Mouse (Mus musculus) heart, embryonic 16.5 days (tissue): ENCODE data around the gene Gba2. TPM values are rescaled to one million over a fixed set of nuclear protein-coding genes. Genes with fewer than 3 reads are reported as not detected.

Source experiments
- ATAC-seq: fragments of 200-750 bp; cut with Nextera tagmentation; replicated peaks from 2 replicates; pipeline ENCODE4 v1.8.0; 2017; ENCODE audit warnings: moderate number of reproducible peaks; ENCODE audit not compliant: insufficient read depth, low FRiP score; ENCODE audit errors: extremely low read depth
- H3K27ac ChIP-seq: fragments of 300-500 bp; sonication (generic); 2 replicates; pipeline ENCODE4 v1.5.1; 2014; ENCODE audit warnings: mild to moderate bottlenecking, low read length, control low read depth, moderate library complexity
- H3K27me3 ChIP-seq: fragments of 300-500 bp; sonication (generic); 2 replicates; pipeline ENCODE4 v1.6.1; 2014; ENCODE audit warnings: low read length, mixed read lengths; ENCODE audit not compliant: control insufficient read depth, insufficient read depth
- H3K36me3 ChIP-seq: fragments of 300-500 bp; sonication (generic); 2 replicates; pipeline ENCODE4 v1.6.1; 2014; ENCODE audit not compliant: control insufficient read depth, insufficient read depth
- H3K4me1 ChIP-seq: fragments of 300-500 bp; sonication (generic); 2 replicates; pipeline ENCODE4 v1.6.1; 2014; ENCODE audit warnings: low read length, mixed read lengths; ENCODE audit not compliant: control insufficient read depth, insufficient read depth
- H3K4me2 ChIP-seq: fragments of 300-500 bp; sonication (generic); 2 replicates; pipeline ENCODE4 v1.6.1; 2014; ENCODE audit warnings: low read depth, mild to moderate bottlenecking, control low read depth, low read length
- H3K4me3 ChIP-seq: fragments of 300-500 bp; sonication (generic); 2 replicates; pipeline ENCODE4 v1.5.1; 2014; ENCODE audit warnings: mild to moderate bottlenecking, control low read depth, low read length
- H3K9ac ChIP-seq: fragments of 300-500 bp; sonication (generic); 2 replicates; pipeline ENCODE4 v1.6.1; 2014; ENCODE audit warnings: low read length, control low read depth
- H3K9me3 ChIP-seq: fragments of 300-500 bp; sonication (generic); replicated peaks from 2 replicates; pipeline ENCODE4 v1.6.1; 2016; ENCODE audit warnings: low read length; ENCODE audit not compliant: control insufficient read depth
- WGBS: fragments of 180-500 bp; shearing (Covaris S2); extraction: QIAGEN DNeasy Blood & Tissue Kit; methylation state at CpG from one replicate; pipeline ENCODE4 v1.1.7; 2014; 5-methylcytosine and 5-hydroxymethylcytosine counted together
- polyA plus RNA-seq: library from polyadenylated mRNA; unstranded; fragments of >200 nt; fragmentation: Nextera tagmentation; extraction: Ambion mirVana; gene quantifications from 2 replicates; pipeline ENCODE4 v1.2.1, GENCODE M21; 2015

The Gba2 gene
- 22.7 TPM in 2 replicates for polyA plus RNA-seq

- Histone ChIP-seq H3K9ac (peak within 1 kb of the TSS; percentile 91), H3K4me2 (peak within 1 kb of the TSS; percentile 76), H3K4me1 (peaks cover 27% of the 10 kb centered on the region), H3K27ac (peak within 1 kb of the TSS; percentile 87), H3K9me3 (no peaks in the 10 kb centered on the region), H3K4me3 (peak within 1 kb of the TSS; percentile 80), H3K36me3 (peaks cover 29% of the 10 kb centered on the region), H3K27me3 (no peaks in the 10 kb centered on the region)
- peak; percentile 94 for ATAC-seq
- WGBS: under 1% methylated on average over 76 of the region's 76 CpGs
These were observed at the start of gene Gba2, which contains the start of gene Rgp1 for GRCm38 (mm10) chr4:43578376-43579204. TSS of gene Gba2 (minus strand) at chr4:43578873. TSS of gene Rgp1 (plus strand) at chr4:43578715.

GRCm38 (mm10) chr4:43620146-43620778, 41.6 kb upstream of the Gba2 start:
- ATAC-seq: no peak
- Histone ChIP-seq H3K27me3 (no peaks in the 10 kb centered on the region), H3K4me1 (no peaks in the 10 kb centered on the region), H3K9ac (no peak overlapping the region), H3K4me2 (no peak overlapping the region), H3K36me3 (no peaks in the 10 kb centered on the region), H3K4me3 (no peak overlapping the region), H3K27ac (no peak overlapping the region), H3K9me3 (peaks cover 9% of the 10 kb centered on the region)
- WGBS: 59% methylated on average over 4 of the region's 4 CpGs

GRCm38 (mm10) chr4:43613060-43613730, 34.5 kb upstream of the Gba2 start:
- Histone ChIP-seq H3K4me1 (no peaks in the 10 kb centered on the region), H3K36me3 (no peaks in the 10 kb centered on the region), H3K4me2 (no peak overlapping the region), H3K4me3 (no peak overlapping the region), H3K27me3 (no peaks in the 10 kb centered on the region; the same call in 1 of the 2 replicates), H3K9ac (no peak overlapping the region), H3K27ac (no peak overlapping the region), H3K9me3 (no peaks in the 10 kb centered on the region)
- no peak for ATAC-seq
- 53% methylated on average over 3 of the region's 3 CpGs for WGBS

- Histone ChIP-seq H3K27me3 (no peaks in the 10 kb centered on the region; the same call in 1 of the 2 replicates), H3K9ac (no peak overlapping the region), H3K4me2 (no peak overlapping the region), H3K4me1 (no peaks in the 10 kb centered on the region), H3K4me3 (no peak overlapping the region), H3K36me3 (no peaks in the 10 kb centered on the region), H3K9me3 (no peaks in the 10 kb centered on the region), H3K27ac (no peak overlapping the region)
- 48% methylated on average over 10 of the region's 10 CpGs for WGBS
- no peak for ATAC-seq
These were observed 33.9 kb upstream of the Gba2 start for GRCm38 (mm10) chr4:43612534-43612933.

- H3K27me3 ChIP-seq: no peaks in the 10 kb centered on the region
- no peak overlapping the region for H3K9ac ChIP-seq
- no peak overlapping the region for H3K27ac ChIP-seq
- H3K4me1 ChIP-seq: no peaks in the 10 kb centered on the region
- no peak overlapping the region for H3K4me2 ChIP-seq
- H3K4me3 ChIP-seq: no peak overlapping the region
- ATAC-seq: no peak
- H3K36me3 ChIP-seq: no peaks in the 10 kb centered on the region
- WGBS: 40% methylated on average over 9 of the region's 9 CpGs
- H3K9me3 ChIP-seq: no peaks in the 10 kb centered on the region
These were observed 26.3 kb upstream of the Gba2 start for GRCm38 (mm10) chr4:43604751-43605685.

- Histone ChIP-seq H3K4me1 (no peaks in the 10 kb centered on the region), H3K9ac (no peak overlapping the region), H3K4me2 (no peak overlapping the region), H3K27ac (no peak overlapping the region), H3K36me3 (no peaks in the 10 kb centered on the region), H3K27me3 (no peaks in the 10 kb centered on the region), H3K4me3 (no peak overlapping the region), H3K9me3 (no peaks in the 10 kb centered on the region)
- WGBS: 56% methylated on average over 3 of the region's 3 CpGs
- no peak for ATAC-seq
These were observed 25.4 kb upstream of the Gba2 start for GRCm38 (mm10) chr4:43604099-43604498.

- Histone ChIP-seq H3K9me3 (no peaks in the 10 kb centered on the region), H3K4me1 (no peaks in the 10 kb centered on the region), H3K9ac (no peak overlapping the region), H3K27me3 (no peaks in the 10 kb centered on the region), H3K4me2 (no peak overlapping the region), H3K36me3 (no peaks in the 10 kb centered on the region), H3K4me3 (no peak overlapping the region), H3K27ac (no peak overlapping the region)
- no peak for ATAC-seq
- 72% methylated on average over 9 of the region's 9 CpGs for WGBS
These were observed 21.7 kb upstream of the Gba2 start for GRCm38 (mm10) chr4:43600195-43600934.
